Mouse (Mus musculus): Measurements from ENCODE around the gene Frzb.

The Frzb gene

DNA sequence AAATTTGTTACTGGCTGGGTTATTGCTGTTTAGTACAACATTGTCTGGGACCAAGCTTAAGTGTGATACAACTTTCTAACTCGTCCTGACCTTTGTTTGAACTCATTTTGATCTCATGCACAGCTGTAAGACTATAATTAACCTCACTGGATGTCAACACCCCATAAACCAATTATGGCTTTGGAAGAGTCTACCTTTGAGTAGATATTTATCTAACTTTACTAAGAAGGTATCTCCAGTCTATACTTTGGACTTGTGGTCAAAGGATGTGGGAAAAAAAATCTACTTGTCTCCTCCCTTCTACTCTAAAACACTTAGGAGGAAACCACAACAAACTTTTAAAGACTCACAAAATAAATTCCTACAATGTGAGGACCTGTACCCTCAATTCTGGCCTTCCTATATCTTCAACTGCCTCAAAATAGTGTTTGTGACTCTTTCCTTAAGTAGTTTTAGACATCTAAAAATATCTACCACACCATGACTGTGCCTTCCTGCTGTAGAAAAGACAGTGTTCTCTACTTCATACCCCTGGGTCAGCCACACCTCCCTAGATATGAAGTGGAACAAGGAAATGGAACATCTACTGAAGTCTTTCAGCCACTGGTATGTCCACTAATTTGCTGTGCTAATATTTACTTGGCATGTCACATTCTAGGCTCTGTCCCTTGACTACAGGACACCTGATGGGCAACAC lies 16.9 kb downstream of the Frzb start:
- no peak for DNase-seq (ENCODE audit: low spot score in 2 of 2)

DNA sequence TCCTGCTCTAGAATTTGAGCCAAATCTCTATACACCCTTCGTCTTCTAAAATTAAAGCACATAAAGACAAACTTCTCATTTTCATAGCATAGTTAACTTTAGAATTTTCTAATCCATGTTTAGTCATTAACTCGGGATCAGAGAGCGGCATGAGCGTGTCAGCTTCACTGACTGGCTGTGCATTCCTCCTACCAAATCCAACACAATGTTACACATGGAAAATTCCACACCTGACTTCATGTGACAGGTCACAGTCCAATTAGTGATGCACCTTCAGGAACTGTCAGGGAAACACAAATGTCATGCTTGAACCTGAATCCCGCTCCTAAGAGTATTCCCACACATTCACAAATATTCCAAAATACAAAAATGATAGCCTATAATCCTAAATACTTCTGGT lies 24.3 kb downstream of the Frzb start:
- no peak for DNase-seq (ENCODE audit: low spot score in 2 of 2)

DNA sequence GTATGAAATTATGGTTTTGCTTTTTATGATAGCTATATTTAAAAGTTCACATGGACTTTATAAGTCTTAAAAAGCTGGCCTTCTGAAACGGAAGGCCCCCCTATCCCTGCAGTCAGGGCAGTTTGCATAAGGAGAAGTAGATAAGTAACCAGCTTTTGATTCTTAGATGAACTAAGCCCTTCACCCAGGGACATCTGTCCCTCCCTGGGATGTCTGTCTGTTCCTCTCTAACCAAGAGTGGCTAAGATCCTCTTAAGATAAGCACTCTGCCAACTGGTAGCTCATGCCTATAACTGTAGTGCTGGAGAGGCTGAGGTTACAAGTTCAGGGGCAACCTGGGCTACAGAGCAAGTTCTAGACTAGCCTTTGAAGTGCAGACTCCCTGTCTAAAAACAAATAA lies 25.4 kb downstream of the Frzb start:
- DNase-seq (ENCODE audit: low spot score in 2 of 2) = no peak

DNA sequence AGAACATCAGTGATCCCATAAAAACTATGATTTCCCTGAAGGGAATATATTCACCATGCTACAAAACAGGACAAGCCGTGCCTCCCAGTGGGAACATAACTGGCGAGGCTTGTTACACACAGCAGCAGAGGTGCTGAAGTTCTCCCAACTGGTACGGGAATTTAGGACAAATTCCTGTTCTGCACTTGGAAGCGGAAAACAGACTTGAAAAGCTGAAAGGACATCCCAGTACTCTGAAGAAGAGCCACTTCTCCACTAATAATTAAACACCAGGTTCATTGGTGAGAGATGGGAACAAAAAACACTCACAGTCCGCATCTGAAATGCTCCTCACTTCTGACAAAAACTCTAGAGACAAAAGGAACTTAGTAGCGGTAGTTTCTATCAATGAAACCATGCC lies 31.1 kb downstream of the Frzb start:
- DNase-seq (ENCODE audit: low spot score in 2 of 2) = no peak

DNA sequence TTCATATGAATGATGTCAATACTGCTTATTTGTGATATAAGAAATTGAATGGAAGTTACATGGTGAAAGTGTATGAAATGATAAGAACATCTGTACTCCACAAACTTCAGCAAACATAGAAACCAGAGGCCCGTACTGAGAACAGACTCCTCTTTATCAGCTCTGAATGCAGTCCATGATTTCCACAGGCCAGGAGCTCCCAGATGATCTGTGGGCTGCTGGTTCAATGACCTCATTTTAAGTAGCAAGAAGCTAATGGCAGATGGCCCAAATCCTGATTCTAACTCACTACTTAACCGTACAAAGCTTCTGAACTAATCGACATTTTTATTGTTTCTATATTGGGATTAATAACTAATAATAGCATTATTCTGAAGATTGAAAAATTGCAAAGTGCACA lies 33.0 kb downstream of the Frzb start:
- no peak for DNase-seq (ENCODE audit: low spot score in 2 of 2)

DNA sequence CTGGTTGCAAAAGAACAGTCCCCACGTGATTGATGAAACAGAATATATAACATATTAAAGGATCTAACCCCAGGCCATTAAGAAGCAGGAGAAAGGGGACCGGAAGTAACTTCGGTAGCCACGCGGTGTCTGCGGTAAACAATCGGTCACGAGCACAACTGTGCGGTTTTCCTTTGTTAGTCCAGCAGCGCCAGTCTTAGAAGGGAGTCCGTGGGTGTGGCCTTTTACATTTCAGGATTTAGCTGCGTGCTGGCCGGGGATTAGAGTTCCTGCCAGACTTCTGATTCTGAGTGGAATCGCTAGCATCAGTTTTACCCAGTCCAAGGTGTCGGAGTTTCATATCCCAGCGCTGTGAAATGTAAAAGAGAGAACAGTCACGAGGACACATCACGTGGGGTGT lies 34.3 kb downstream of the Frzb start:
- DNase-seq (ENCODE audit: low spot score in 2 of 2) = no peak

DNA sequence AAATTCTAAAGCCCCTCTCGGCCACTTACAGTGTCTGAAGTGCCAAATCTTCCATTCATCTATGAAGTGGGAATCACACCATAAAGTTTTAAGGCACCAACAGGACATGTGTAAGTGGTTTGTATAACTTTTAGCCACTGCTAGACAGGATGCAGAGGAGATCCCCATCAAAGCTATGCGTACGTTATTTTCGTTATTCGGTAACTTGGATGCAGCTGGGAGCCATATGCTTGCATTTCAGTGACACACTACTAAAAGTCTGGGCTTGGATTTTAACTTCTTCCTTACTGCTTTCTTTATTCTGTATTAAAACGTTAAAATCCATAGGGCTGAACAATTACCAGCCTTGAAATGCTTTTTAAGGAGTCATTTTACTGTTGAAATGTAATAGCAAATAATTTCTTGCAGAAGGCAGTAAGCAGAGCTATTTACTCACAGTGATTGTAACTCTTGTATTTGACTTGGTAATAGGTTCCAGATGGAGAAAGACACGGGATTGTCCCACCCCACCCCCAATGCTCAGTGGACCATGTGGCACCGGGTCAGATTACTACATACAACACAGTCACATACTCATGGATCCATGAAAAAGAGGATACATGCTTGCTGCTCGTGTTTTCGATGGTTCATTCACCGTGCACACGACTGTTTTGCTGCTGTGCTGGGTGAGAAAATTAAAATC lies 37.4 kb downstream of the Frzb start:
- DNase-seq (ENCODE audit: low spot score in 2 of 2) = no peak

DNA sequence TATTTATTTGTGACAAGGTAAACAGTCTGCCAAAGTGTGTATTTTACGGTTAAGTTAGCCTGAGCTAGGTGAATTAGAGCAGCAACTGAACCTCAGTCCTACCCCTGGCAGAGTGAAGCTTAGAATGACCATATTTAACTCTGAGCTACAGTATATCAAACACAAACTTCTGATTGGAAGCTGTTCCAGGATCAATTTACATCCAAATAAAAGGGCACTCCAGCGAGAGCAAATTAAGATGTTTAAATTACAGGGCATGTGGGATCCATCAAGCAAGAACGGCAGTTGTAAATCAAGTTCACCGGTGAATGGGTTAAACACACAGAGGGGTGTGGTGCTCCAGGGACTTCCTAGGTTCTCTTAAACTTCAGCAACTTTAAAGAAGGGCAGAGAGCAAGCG lies 42.7 kb downstream of the Frzb start:
- DNase-seq (ENCODE audit: low spot score in 2 of 2) = no peak

DNA sequence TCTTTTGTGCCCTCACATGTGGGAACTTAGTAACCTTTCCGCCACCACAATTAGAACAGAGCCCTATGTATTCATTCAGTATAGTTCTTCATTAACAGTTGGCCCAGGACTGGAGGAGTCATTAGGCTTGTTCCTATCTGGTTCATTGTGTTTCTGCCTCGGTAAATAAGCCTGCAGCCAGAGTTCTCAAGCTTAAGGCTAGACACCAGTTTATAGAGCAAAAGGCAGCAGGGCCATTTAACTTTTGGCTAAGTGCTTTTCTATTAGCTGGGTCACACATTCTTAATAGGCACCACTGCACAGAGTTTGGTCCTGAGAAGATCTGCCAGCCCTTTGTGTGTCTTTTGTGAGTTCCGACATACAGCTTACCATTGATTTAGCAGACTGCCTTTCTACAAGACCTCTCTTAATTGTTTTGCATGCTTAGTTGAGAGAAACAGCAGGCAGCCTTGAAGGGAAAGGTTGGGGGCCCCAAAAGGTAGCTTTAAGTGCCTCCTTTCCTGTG lies 48.8 kb downstream of the Frzb start:
- no peak for DNase-seq (ENCODE audit: low spot score in 2 of 2)

DNA sequence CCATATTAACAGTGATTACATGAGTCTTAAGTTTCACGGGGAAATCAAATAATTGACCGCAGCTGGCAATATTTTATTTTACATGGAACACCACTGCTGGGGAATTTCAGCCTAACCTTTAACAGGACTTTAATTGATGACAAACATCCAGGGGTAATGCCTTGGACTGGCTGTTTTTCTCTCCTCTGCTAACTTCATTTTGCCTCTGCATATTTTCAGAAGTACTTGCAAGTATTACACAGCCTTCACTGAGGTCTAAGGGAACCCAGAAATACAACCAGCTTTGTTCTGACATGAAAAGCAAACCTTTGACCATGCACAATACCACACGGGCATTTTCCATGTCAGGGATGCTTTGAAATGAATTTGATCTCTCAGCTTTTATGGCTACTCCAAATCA lies 50.6 kb downstream of the Frzb start:
- no peak for DNase-seq (ENCODE audit: low spot score in 2 of 2)

DNA sequence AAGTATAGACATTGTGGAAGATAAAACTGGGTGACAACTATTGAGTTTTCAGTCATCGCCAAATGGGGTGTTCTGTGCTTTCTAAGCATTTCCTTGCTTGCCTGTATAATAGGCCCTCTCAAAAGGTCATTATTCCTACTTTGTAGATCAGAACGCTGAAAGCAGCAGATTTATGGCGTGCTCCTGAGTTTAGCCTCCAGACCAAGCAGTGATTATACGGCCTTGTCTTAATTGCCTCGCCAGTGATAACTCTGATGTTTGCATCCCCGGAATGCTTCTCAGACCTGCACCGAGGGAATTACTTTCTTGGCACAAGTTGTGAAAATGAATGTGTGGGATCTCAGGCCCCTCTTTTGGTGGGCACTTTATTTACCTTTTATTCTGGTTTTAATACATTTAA lies 51.4 kb downstream of the Frzb start:
- no peak for DNase-seq (ENCODE audit: low spot score in 2 of 2)

DNA sequence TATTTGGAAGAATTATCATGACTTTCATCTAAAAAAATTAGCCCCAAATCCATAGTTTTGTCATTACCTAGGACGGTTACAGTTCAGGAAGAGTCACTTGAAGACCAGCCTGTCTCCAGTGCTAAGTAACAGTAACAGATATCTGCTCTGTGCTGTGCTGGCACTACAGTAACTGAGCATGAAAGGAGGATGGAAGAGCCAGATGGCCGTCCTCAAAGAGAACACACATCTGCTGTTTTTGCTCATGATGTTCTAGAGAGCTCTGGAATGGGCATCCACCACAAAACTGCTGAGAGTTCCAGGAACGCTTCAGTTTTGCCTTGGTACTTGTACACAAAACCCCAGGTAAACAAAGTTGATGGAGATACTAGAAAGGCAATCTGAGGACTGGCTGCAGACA lies 59.1 kb downstream of the Frzb start:
- DNase-seq (ENCODE audit: low spot score in 2 of 2) = no peak

DNA sequence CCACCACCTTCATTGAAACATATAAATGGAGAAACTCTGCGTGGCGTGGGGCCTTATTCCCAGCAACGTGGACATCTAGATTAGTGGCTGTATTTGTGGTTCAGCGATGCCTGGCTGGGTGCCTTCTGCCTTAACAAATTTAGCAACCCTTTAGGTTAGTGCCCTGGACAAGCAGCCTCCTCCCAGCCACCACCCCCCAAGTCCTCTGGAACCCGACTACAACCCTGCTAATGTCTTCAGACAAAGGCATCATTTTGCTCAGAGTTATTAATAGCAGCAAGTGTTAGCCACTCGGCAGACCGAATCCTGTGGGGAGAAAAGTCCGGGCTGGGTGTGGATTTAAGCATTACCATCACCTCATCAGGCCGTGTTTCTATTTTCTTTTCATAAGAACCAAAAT lies 59.8 kb downstream of the Frzb start:
- DNase-seq (ENCODE audit: low spot score in 2 of 2) = no peak

DNA sequence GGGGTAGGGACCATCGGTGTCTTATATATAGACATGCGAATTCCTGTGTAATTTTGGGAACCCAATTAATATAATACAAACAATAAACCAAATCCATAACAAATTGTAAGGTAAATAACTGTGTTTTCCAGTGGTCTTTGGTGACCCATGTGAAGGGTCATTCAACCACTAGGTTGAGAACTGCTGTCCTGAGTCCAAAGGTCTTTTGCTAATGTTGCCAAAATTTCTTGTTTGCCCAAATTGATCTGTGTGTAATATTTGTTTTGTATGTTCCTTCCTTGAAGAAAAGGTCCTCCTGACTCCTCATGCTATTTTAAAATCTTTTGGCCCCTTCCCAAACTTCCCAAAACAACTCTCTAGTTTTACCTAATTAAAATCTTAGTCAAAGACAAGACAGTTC lies 61.2 kb downstream of the Frzb start:
- DNase-seq (ENCODE audit: low spot score in 2 of 2) = no peak

DNA sequence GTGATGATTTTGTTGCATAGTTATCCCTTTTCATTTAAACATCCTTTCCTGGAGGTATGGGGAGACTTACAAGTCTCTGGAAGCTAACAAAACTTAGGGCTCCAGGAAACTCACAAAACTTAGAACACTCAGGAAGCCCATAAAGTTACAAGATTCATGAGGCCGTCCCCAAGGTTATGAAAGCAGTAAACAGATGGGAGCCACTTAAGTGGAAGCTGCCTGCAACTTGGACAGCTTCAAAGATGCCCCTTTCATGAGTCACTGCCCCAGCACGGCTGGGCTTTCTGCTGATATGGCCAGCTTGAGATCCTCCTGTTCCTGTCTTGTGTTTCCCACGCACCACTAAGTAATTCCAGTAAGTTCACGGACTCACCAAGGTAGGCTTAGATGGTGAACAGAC lies 63.0 kb downstream of the Frzb start:
- no peak for DNase-seq (ENCODE audit: low spot score in 2 of 2)

DNA sequence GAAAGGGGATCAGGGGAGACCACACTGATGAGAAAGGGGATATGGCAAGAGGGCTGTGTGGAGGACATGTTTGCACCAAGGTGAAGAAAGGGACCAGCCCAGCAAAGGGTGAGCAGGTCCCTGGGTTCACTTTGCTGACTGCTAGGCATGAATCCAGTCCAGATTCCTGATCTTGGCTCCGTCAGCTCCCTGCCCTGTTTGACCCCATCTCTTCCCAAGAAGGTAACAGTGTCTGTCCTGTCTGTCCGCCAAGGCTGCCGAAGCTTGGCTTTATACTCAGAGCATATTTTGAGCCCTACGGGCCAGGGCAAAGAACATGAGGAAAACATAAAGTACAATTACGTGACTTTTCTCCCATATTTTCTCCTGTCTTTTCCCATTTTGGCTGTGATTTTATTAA lies 67.6 kb downstream of the Frzb start:
- no peak for DNase-seq (ENCODE audit: low spot score in 2 of 2)

DNA sequence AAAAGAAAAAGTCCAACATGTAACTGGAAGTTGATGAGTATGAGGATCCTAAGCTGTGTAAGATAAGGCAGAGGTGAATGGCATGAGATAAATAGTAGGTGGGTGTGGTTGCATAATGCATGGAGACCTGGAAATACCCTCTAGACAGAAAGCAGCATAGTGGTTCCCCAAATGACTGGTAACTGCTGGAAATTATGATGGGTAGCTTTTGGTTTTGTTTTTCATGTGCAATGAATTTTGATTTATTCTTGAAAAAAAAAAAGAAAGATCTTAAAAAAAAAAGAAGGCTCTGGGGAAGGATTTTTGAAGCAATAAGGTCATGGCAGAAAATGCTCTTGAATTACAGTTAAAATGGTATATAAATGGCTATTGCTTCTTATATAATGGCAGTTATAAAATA lies 72.5 kb downstream of the Frzb start:
- no peak for DNase-seq (ENCODE audit: low spot score in 2 of 2)

DNA sequence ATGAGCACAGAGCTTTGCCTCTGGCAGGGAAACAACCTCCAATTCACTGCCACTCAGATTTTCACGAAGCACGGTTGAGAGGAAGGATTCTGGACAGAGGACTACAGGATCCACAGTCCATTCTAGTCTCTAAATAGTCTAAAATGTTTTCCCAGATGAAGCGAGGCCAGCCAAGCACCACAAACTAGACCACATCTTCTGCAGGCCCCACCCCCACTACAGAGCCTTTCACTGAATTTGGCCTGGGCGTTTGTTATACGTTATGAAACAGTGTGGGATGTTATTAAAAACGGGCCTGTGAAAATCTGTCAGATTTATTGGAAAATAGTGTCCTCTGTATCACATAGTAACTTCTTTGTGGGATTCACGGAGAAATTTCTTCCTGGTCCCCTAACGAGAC lies 76.0 kb downstream of the Frzb start:
- DNase-seq (ENCODE audit: low spot score in 2 of 2) = no peak
